Mouse (Mus musculus) C2C12 (cell line): ENCODE measurements around the gene Swi5. TPM values are rescaled to one million over a fixed set of nuclear protein-coding genes. Genes with fewer than 3 reads are reported as not detected.

Experiments
- H3K27me3 ChIP-seq: one replicate; pipeline ENCODE4 v1.6.1; 2011; ENCODE audit not compliant: control insufficient read depth, insufficient read depth, insufficient read length
- H3K36me3 ChIP-seq: one replicate; pipeline ENCODE4 v1.6.1; 2011; ENCODE audit not compliant: control insufficient read depth, insufficient read depth
- H3K4me3 ChIP-seq: one replicate; pipeline ENCODE4 v1.5.1; 2011; ENCODE audit warnings: mild to moderate bottlenecking, control low read depth; ENCODE audit not compliant: poor library complexity, insufficient read depth, severe bottlenecking
- H3K79me2 ChIP-seq: one replicate; pipeline ENCODE4 v1.6.1; 2011; ENCODE audit not compliant: control insufficient read depth, insufficient read depth
- H3K79me3 ChIP-seq: one replicate; pipeline ENCODE4 v1.6.1; 2011; ENCODE audit warnings: low read depth, control low read depth
- H3ac ChIP-seq: one replicate; pipeline ENCODE3; 2011; ENCODE audit warnings: low read depth; ENCODE audit not compliant: control insufficient read depth, insufficient read length
- CEBPB ChIP-seq: IDR thresholded peaks from one replicate; pipeline ENCODE4 v1.6.1; 2011; ENCODE audit warnings: low read depth, mild to moderate bottlenecking, control low read depth, moderate library complexity
- CTCF ChIP-seq: IDR thresholded peaks from one replicate; pipeline ENCODE4 v1.5.1; 2011; ENCODE audit not compliant: control insufficient read depth, insufficient read depth, insufficient read length
- FOSL1 ChIP-seq: IDR thresholded peaks from one replicate; pipeline ENCODE4 v1.8.0; 2011; ENCODE audit warnings: mild to moderate bottlenecking, low read length; ENCODE audit not compliant: poor library complexity, insufficient read depth, severe bottlenecking
- MAX ChIP-seq: IDR thresholded peaks from one replicate; pipeline ENCODE4 v1.6.1; 2011; ENCODE audit warnings: mild to moderate bottlenecking, control low read depth
- MYOD1 ChIP-seq: IDR thresholded peaks from one replicate; pipeline ENCODE4 v1.6.1; 2011; ENCODE audit warnings: low read depth; ENCODE audit not compliant: control insufficient read depth, insufficient read length
- MYOG ChIP-seq: IDR thresholded peaks from one replicate; pipeline ENCODE4 v1.6.1; 2011; ENCODE audit not compliant: control insufficient read depth, insufficient read length; ENCODE audit errors: extremely low read depth
- USF1 ChIP-seq: IDR thresholded peaks from one replicate; pipeline ENCODE4 v1.6.1; 2011; ENCODE audit warnings: low read depth, mild to moderate bottlenecking, control low read depth, moderate library complexity
- microRNA-seq: library from miRNA; unstranded; fragments of <30 nt; microRNA quantifications from one replicate; pipeline ENCODE4, GENCODE M21; 2019; ENCODE audit warnings: borderline microRNAs expressed
- polyA plus RNA-seq: library from polyadenylated mRNA; unstranded; fragments of >200 nt; fragmentation: generic; extraction: Trizol; gene quantifications from one replicate; pipeline ENCODE4 v1.2.1, GENCODE M21; 2012; ENCODE audit warnings: missing spikeins

Gene Swi5
- polyA plus RNA-seq, 1 experiment, result 387 TPM

DNA sequence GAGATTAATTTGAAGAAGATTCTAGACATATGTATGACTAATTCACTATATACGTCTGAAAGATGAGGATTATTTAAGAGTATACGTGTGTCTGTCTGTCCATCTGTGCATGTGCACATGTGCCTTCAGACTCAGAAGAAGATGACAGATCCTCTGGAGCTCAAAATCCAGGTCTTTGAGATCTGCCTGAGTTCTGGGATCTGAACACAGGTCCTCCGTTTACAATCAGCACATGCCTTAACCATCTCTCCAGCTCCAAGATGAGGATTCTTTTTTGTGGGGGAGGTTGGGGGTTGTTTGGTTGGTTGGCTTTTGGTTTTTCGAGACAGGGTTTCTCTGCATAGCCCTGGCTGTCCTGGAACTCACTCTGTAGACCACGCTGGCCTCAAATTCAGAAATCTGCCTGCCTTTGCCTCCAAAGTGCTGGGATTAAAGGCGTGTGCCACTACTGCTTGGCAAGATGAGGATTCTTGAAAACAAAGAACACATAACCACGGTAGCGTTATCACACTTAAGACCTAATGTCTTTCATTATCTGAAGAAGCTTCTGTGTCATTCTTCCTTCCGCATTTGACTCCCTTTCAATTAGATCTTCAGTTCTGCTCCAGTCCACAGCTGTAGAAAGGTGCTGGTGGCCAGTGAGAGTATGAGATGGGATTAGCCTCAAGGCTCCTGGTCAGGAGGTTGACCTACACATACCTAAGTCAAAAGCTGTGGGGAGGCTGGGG lies 49.0 kb downstream of the Swi5 start:
- H3ac ChIP-seq, result no peak overlapping the region
- H3K79me3 ChIP-seq, result no peaks in the 10 kb centered on the region
- TF ChIP-seq CTCF (no peak), MYOG (no peak), FOSL1 (no peak), MAX (no peak), USF1 (no peak), CEBPB (no peak), MYOD1 (no peak)
- no peak overlapping the region for H3K4me3 ChIP-seq
- no peaks in the 10 kb centered on the region for H3K27me3 ChIP-seq
- H3K79me2 ChIP-seq, result peaks cover 14% of the 10 kb centered on the region
- H3K36me3 ChIP-seq, result peaks cover 14% of the 10 kb centered on the region

- Histone ChIP-seq H3ac (peak overlapping the region; percentile 80), H3K79me3 (no peaks in the 10 kb centered on the region), H3K27me3 (no peaks in the 10 kb centered on the region), H3K36me3 (peaks cover 21% of the 10 kb centered on the region), H3K79me2 (peaks cover 14% of the 10 kb centered on the region), H3K4me3 (peak overlapping the region; percentile 80)
- TF ChIP-seq USF1 (no peak), CTCF (no peak), CEBPB (no peak), FOSL1 (no peak), MAX (no peak), MYOG (no peak), MYOD1 (no peak)
Measured at GRCm38 (mm10) chr2:32237571-32237970, 50.3 kb downstream of the Swi5 start.

- H3K79me2 ChIP-seq, result peaks cover 14% of the 10 kb centered on the region
- H3K4me3 ChIP-seq, result peak overlapping the region; percentile 80
- H3K27me3 ChIP-seq, result no peaks in the 10 kb centered on the region
- TF ChIP-seq USF1, result no peak
- TF ChIP-seq CEBPB, result no peak
- no peak for TF ChIP-seq CTCF
- no peak for TF ChIP-seq MYOD1
- TF ChIP-seq FOSL1, result no peak
- no peak for TF ChIP-seq MAX
- TF ChIP-seq MYOG, result no peak
- H3ac ChIP-seq, result peak overlapping the region; percentile 80
- H3K79me3 ChIP-seq, result no peaks in the 10 kb centered on the region
- peaks cover 28% of the 10 kb centered on the region for H3K36me3 ChIP-seq
Measured at GRCm38 (mm10) chr2:32236760-32237487, 51.0 kb downstream of the Swi5 start.

DNA sequence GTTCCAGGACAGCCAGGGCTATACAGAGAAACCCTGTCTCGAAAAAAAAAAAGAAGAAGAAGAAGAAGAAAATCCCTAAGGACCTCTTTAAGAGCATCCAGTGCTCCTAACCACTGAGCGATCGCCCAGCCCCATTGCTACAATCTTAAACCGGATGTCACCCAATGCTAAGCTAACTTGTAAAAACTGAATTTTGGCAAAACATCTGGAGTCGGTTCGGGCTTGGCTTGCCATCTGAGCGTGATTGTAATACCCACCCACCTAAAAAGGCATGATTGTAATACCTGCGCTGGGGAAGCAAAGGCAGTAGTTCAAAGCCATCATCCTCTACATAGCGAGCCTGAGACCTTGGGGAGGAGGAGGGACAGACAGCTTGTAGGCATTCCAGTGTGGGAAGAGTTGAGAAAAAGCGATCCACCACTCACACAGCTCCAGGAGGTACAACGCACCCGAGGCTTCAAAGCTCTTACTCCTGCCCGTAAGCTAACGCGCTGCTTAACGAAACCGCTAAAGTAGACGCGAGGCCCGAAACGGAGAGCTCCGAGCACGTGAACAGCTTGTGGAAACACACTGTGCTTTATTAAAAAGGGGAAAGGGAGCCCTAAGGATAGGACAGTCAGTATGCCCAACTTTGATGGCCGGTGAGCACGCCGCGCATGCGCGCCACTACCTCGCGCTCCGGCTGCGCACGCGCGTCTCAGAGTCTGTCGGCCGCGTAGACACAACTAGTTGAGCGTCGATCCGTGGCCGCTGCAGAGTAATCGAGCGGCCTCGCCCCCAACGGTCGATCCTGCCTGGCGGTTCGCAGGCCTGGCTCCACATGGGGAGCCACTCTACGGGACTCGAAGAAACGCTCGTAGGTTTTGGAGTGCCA lies 51.8 kb downstream of the Swi5 start, which contains the start of gene Pomt1:
Pomt1 (plus strand) TSS at position 705 of the 874 bp plus-strand sequence.
- H3K36me3 ChIP-seq, result peaks cover 36% of the 10 kb centered on the region
- peaks cover 14% of the 10 kb centered on the region for H3K79me2 ChIP-seq
- H3ac ChIP-seq, result peak within 1 kb of the TSS; percentile 90
- peak within 1 kb of the TSS; percentile 80 for H3K4me3 ChIP-seq
- no peaks in the 10 kb centered on the region for H3K79me3 ChIP-seq
- TF ChIP-seq MAX (peak; percentile 86), MYOD1 (no peak)
- H3K27me3 ChIP-seq, result no peaks in the 10 kb centered on the region

GRCm38 (mm10) chr2:32235433-32235832 lies 52.4 kb downstream of the Swi5 start:
- Histone ChIP-seq H3K4me3 (peak overlapping the region; percentile 80), H3K36me3 (peaks cover 40% of the 10 kb centered on the region), H3K79me3 (no peaks in the 10 kb centered on the region), H3K27me3 (no peaks in the 10 kb centered on the region), H3K79me2 (peaks cover 14% of the 10 kb centered on the region), H3ac (peak overlapping the region; percentile 1)
- TF ChIP-seq CEBPB (no peak), MYOG (no peak), FOSL1 (no peak), MYOD1 (no peak), MAX (no peak), USF1 (no peak), CTCF (no peak)

Small RNA genes lying within 50 kb of the gene (microRNA-seq; reads per million reads assigned to microRNA genes)
- gene Gm23363 (0.12 reads per million), gene Mir199b (36.2 reads per million, percentile 67 among the genes with 10 or more reads in this experiment)

Other genes with a start within 250 kb of the Swi5 start
- gene Fam78a, start 203.2 kb downstream of the Swi5 start, polyA plus RNA-seq, result not detected
- gene Plpp7, start 192.5 kb downstream of the Swi5 start, polyA plus RNA-seq, result 0.47 TPM
- gene Prrc2b, start 137.0 kb downstream of the Swi5 start, polyA plus RNA-seq, result 45.0 TPM
- 12.9 TPM for gene Pomt1, start 51.5 kb downstream of the Swi5 start, polyA plus RNA-seq
- 47.7 TPM for gene Uck1, start 27.9 kb downstream of the Swi5 start, polyA plus RNA-seq
- 36.3 TPM for gene Golga2, start 691 bp downstream of the Swi5 start, polyA plus RNA-seq
- gene Ciz1, start 64.3 kb upstream of the Swi5 start, polyA plus RNA-seq, result 43.5 TPM
- 27.7 TPM for gene Dnm1, start 65.3 kb upstream of the Swi5 start, polyA plus RNA-seq
- 104 TPM for gene 1110008P14Rik, start 93.9 kb upstream of the Swi5 start, polyA plus RNA-seq
- not detected for gene Lcn2, start 100.2 kb upstream of the Swi5 start, polyA plus RNA-seq
- gene Ptges2, start 107.8 kb upstream of the Swi5 start, polyA plus RNA-seq, result 39.1 TPM
- 3.2 TPM for gene Naif1, start 162.4 kb upstream of the Swi5 start, polyA plus RNA-seq
- 11.2 TPM for gene Slc25a25, start 163.4 kb upstream of the Swi5 start, polyA plus RNA-seq
- 2.4 TPM for gene Fam102a, start 247.3 kb upstream of the Swi5 start, polyA plus RNA-seq